Mouse (Mus musculus) liver, embryonic 16.5 days (tissue): ENCODE results near the gene Id3. TPM values are rescaled to one million over a fixed set of nuclear protein-coding genes. Genes with fewer than 3 reads are reported as not detected.

Experiments used
- ATAC-seq: fragments of 200-750 bp; cut with Nextera tagmentation; 2 replicates; pipeline ENCODE4 v1.8.0; 2017; ENCODE audit warnings: low read depth, mild to moderate bottlenecking, moderate number of reproducible peaks, moderate library complexity
- H3K27ac ChIP-seq: fragments of 300-500 bp; sonication (generic); 2 replicates; pipeline ENCODE4 v1.5.1; 2014; ENCODE audit warnings: mild to moderate bottlenecking, low read length
- H3K27me3 ChIP-seq: fragments of 300-500 bp; sonication (generic); 2 replicates; pipeline ENCODE4 v1.6.1; 2014; ENCODE audit warnings: low read depth, low read length, mixed read lengths; ENCODE audit not compliant: control insufficient read depth, insufficient read depth
- H3K36me3 ChIP-seq: fragments of 300-500 bp; sonication (generic); 2 replicates; pipeline ENCODE4 v1.6.1; 2014; ENCODE audit warnings: mild to moderate bottlenecking; ENCODE audit not compliant: control insufficient read depth, insufficient read depth
- H3K4me1 ChIP-seq: fragments of 300-500 bp; sonication (generic); 2 replicates; pipeline ENCODE4 v1.6.1; 2014; ENCODE audit warnings: low read depth, low read length, mixed read lengths; ENCODE audit not compliant: control insufficient read depth
- H3K4me2 ChIP-seq: fragments of 300-500 bp; sonication (generic); 2 replicates; pipeline ENCODE4 v1.6.1; 2014; ENCODE audit warnings: low read depth, low read length, mixed read lengths
- H3K4me3 ChIP-seq: fragments of 300-500 bp; sonication (generic); 2 replicates; pipeline ENCODE4 v1.5.1; 2014; ENCODE audit warnings: low read depth, mild to moderate bottlenecking, low read length
- H3K9ac ChIP-seq: fragments of 300-500 bp; sonication (generic); 2 replicates; pipeline ENCODE4 v1.6.1; 2014; ENCODE audit warnings: low read depth, low read length
- H3K9me3 ChIP-seq: fragments of 300-500 bp; sonication (generic); replicated peaks from 2 replicates; pipeline ENCODE4 v1.6.1; 2016; ENCODE audit warnings: low read length; ENCODE audit not compliant: control insufficient read depth
- WGBS: fragments of 180-500 bp; shearing (Covaris S2); extraction: QIAGEN DNeasy Blood & Tissue Kit; methylation state at CpG from one replicate; pipeline ENCODE4 v1.1.7; 2014; ENCODE audit not compliant: insufficient replicate concordance; 5-methylcytosine and 5-hydroxymethylcytosine counted together
- polyA plus RNA-seq: library from polyadenylated mRNA; unstranded; fragments of >200 nt; fragmentation: Nextera tagmentation; extraction: Ambion mirVana; gene quantifications from 2 replicates; pipeline ENCODE4 v1.2.1, GENCODE M21; 2015

Gene Id3
- polyA plus RNA-seq, 1 experiment from 2014 or later: 40.6 TPM

DNA sequence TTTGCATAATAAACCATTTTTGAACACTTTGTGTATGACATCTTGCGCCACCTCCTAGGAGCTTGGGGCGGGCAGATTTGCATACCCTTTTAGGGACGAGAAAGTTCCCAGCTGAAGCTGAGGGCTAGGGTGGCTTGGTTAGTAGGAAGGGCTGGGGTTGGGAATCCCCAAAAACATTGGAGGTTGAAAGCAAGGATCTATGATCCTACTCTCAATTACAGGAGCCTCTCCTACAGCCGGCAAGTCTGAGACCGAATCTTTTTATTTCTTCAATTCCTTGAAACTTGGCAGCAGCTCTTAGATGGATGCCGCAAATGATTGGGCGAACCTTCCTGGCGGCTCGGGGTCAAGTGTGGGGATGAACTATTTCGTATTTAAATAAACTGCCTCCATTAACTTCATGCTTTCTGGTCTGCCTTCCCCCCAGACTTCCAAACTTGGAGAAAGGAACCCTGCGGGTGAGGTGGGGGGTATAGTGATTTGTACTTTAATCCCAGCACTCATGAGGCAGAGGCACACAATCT is 2.1 kb downstream of the Id3 start:
- ATAC-seq: no peak
- H3K4me2 ChIP-seq: peak overlapping the region; percentile 14
- 37% methylated on average over 11 of the region's 11 CpGs for whole genome bisulfite sequencing
- no peaks in the 10 kb centered on the region for H3K36me3 ChIP-seq
- H3K27me3 ChIP-seq: peaks cover 93% of the 10 kb centered on the region
- H3K9me3 ChIP-seq: no peaks in the 10 kb centered on the region
- H3K4me1 ChIP-seq: peaks cover 26% of the 10 kb centered on the region
- peak overlapping the region; percentile 27 for H3K27ac ChIP-seq
- no peak overlapping the region; the same call in 1 of the 2 replicates for H3K9ac ChIP-seq
- peak overlapping the region; percentile 61 for H3K4me3 ChIP-seq

DNA sequence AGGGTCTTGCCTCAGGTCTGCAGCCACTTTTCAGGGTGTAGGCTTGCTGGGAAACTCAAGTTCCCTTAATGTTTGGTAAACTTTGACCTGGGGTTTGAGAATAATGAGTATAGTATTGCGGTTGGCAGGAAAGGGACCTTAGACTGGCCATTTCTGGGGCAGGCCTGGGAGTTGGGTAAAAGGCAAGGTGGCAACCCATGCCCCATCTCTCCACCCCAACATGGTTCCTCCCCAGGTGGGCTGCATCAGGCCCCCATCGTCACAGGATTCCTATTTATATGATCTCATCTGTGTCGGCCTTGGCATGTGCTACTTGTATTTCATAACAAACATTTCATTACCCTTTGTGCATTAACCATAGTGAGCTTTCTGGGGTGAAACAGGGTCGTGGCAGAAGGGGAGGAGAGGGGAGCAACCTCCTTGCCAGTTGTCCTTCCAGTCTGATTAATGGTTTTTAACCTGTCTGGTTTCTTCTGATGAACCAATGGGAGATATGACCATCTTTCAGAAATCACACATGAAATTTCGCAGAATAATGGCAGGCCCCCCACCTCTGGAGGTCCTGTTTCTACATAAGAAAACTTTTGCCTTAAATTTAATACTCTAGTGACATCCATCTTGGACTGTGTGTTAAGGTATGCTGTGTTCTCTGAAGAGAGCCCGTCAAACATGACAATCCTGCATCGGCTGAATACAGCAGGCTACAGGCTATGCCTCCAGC is 2.9 kb downstream of the Id3 start:
- no peak for ATAC-seq
- Histone ChIP-seq H3K4me1 (peaks cover 24% of the 10 kb centered on the region), H3K27me3 (peaks cover 92% of the 10 kb centered on the region), H3K4me3 (no peak overlapping the region), H3K9ac (no peak overlapping the region), H3K4me2 (peak overlapping the region; percentile 14), H3K27ac (peak overlapping the region; percentile 27), H3K9me3 (no peaks in the 10 kb centered on the region), H3K36me3 (no peaks in the 10 kb centered on the region)
- 36% methylated on average over 7 of the region's 7 CpGs for WGBS

DNA sequence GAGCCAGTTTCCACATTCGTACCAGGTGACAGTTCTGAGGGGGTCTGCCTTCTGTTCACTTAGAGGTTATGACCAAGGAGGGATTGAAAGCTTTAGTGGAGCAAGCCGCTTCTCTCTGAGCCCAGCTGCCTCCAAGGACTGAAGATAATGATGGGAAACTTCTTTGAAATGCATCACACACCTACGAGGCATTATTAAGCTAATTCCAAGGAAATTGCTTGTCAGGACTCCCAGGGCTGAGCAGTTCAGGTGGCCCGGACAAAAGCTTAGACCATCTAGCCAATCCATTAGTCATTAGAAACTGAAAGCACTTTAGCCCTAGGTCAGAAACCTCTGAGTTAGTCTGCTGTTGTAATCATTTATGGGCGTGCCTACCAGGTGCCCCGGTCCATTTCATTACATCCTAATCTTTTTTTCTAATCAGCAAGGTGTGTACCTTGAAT is 3.4 kb downstream of the Id3 start:
- H3K4me2 ChIP-seq: 0 out of 2 replicates have a peak overlapping the region, but pooled peaks have one; percentile 68
- WGBS: 17% methylated on average over 6 of the region's 6 CpGs
- H3K36me3 ChIP-seq: no peaks in the 10 kb centered on the region
- no peak overlapping the region for H3K9ac ChIP-seq
- H3K4me1 ChIP-seq: peaks cover 24% of the 10 kb centered on the region
- peaks cover 86% of the 10 kb centered on the region for H3K27me3 ChIP-seq
- H3K27ac ChIP-seq: 0 out of 2 replicates have a peak overlapping the region, but pooled peaks have one; percentile 5
- no peaks in the 10 kb centered on the region for H3K9me3 ChIP-seq
- no peak overlapping the region for H3K4me3 ChIP-seq
- no peak for ATAC-seq

DNA sequence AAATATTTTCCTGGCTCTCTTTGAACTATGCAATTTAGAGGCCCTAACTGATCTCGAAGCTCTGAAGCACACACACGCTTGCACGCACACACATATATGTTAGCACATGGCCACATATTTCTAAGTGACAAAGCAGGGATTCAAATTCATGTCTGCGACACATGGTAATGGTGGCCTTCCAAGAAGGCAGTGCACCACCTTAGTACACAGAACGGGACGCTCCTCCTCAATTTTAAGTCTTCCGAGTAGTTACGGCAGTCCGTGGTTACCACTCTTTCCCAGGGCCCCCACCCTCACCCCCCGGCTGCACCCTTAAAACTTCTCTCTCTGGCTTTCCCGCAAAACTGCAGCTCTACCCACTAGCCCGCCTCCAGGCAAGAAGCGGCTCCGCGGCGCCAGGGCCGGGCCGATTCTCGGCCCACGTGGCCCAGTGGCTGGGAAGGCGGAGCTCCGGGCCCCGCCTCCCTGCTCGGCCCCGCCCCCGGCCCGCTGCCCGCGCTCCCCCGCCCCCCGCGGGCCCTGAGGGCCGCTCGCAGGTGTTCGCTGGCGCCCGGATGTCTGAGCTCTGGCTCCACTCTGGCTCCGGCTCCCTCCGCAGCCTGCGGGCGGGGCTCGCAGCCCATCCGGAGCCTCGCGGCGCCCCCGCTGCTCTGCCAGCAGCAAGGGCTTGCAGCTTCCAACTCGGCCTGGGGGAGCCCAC is 4.3 kb downstream of the Id3 start:
- WGBS: 2% methylated on average over 45 of the region's 48 CpGs
- peaks cover 78% of the 10 kb centered on the region for H3K27me3 ChIP-seq
- H3K4me1 ChIP-seq: peaks cover 24% of the 10 kb centered on the region

DNA sequence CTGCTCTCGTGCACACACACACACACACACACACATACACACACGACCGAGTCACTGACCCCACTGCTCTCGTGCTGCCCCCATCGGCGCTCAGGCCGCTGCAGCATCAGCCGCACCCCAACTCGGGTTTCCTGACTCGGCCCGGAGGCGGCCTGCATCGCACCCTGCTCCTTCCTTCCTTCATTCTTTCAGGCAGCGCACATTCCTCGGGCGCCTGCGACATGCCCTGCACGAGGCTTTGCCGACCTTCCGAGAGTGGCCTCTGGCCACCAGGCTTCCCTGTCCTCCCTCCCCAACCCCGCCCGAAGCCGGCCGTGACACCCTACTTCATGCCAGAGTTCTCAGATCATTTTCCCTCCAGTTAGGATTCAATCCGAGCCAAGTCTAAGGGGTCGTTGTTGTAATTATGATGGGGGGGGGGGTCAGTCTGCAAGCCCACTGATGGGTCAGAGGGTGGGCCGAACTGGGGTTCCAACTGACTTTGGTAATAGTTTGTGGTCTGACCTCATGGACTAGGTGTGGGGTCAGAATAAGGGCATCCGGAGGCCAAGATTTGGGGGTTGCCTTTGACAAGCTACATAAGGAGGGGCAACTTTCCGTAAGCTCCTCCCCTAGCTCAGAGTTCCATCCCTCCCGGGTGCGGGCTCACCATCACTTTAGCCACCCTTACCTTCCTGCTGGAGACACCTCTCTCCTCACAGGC is 5.2 kb downstream of the Id3 start:
- peaks cover 69% of the 10 kb centered on the region for H3K27me3 ChIP-seq

More for the DNA sequence above, 4.3 kb downstream of the Id3 start:
- Histone ChIP-seq H3K9me3 (no peaks in the 10 kb centered on the region), H3K4me3 (peak overlapping the region; percentile 44), H3K27ac (peak overlapping the region; percentile 46), H3K9ac (peak overlapping the region; percentile 20; the same call in 1 of the 2 replicates), H3K36me3 (no peaks in the 10 kb centered on the region), H3K4me2 (peak overlapping the region; percentile 68)
- ATAC-seq: peak; percentile 70

DNA sequence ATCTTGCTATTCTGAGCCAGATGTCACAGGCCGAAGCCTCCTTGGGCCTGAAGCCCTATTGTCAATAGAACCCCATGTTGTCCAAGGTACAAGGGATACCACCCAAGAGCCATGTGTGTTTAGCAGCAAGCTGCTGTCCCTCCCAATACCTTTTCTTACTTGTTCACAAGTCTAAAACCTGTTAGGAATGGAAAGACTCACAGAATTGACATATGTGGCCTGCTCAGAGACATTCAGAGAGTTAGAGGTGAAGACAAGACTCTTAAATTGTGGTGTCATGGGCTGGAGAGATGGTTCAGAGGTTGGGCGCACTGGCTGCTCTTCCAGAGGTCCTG is 5.7 kb downstream of the Id3 start:
- 82% methylated on average over 2 of the region's 2 CpGs for WGBS
- no peak overlapping the region for H3K27ac ChIP-seq
- no peak for ATAC-seq
- H3K4me1 ChIP-seq: peaks cover 20% of the 10 kb centered on the region
- H3K4me3 ChIP-seq: no peak overlapping the region
- H3K36me3 ChIP-seq: no peaks in the 10 kb centered on the region
- H3K27me3 ChIP-seq: peaks cover 63% of the 10 kb centered on the region
- no peak overlapping the region for H3K9ac ChIP-seq
- no peaks in the 10 kb centered on the region for H3K9me3 ChIP-seq
- H3K4me2 ChIP-seq: no peak overlapping the region

More for the DNA sequence above, 5.2 kb downstream of the Id3 start:
- Histone ChIP-seq H3K4me2 (peak overlapping the region; percentile 68), H3K27ac (no peak overlapping the region), H3K9ac (no peak overlapping the region), H3K9me3 (no peaks in the 10 kb centered on the region), H3K36me3 (no peaks in the 10 kb centered on the region), H3K4me3 (peak overlapping the region; percentile 8; the same call in 1 of the 2 replicates), H3K4me1 (peaks cover 24% of the 10 kb centered on the region)
- peak; percentile 6 for ATAC-seq
- WGBS: 12% methylated on average over 30 of the region's 31 CpGs

DNA sequence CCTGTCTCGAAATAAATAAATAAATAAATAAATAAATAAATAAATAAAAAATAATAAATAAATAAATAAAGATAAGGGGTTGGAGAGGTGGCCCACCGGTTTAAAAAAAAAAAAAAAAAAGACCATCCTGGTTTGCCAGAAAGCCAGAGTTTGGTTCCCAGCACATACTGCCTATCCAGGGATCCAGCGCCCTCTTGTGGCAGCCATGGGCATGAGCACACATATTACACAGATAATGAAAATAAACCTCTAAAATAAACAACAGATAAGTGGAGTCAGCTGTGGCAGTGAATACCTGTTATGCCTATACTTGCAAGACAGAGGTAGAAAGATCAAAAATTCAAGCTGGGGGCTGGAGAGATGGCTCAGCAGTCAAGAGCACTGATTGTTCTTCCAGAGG is 6.4 kb downstream of the Id3 start:
- no peak overlapping the region for H3K4me3 ChIP-seq
- H3K4me1 ChIP-seq: peaks cover 13% of the 10 kb centered on the region
- WGBS: 29% methylated on average over 3 of the region's 3 CpGs
- no peak overlapping the region for H3K9ac ChIP-seq
- H3K27me3 ChIP-seq: peaks cover 56% of the 10 kb centered on the region
- H3K36me3 ChIP-seq: no peaks in the 10 kb centered on the region
- H3K27ac ChIP-seq: no peak overlapping the region
- no peaks in the 10 kb centered on the region for H3K9me3 ChIP-seq
- ATAC-seq: no peak
- H3K4me2 ChIP-seq: no peak overlapping the region

DNA sequence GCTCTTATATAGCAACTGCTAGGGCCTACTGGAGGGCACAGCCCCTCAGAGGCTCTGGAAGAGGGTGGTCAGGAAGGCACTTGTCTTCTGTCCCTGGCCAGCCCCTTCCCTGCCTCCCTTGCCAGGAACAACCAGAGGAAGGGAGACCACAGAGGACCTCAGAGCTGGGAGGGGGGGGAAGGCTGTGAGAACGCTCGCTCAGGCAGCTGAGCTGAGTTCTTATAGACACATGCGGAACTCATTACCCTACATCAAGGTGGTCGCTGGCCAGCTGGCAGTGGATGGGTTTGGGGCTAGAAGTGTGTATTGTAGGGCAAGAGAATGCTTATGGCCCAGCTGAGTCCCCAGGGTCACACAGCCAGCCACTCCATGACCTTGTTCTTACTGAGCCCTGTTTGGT is 7.3 kb downstream of the Id3 start:
- ATAC-seq: no peak

More for the DNA sequence above, 7.3 kb downstream of the Id3 start:
- Histone ChIP-seq H3K27me3 (peaks cover 48% of the 10 kb centered on the region), H3K9me3 (no peaks in the 10 kb centered on the region), H3K4me1 (peaks cover 11% of the 10 kb centered on the region), H3K4me3 (no peak overlapping the region), H3K27ac (no peak overlapping the region), H3K9ac (no peak overlapping the region), H3K36me3 (no peaks in the 10 kb centered on the region), H3K4me2 (no peak overlapping the region)
- WGBS: 54% methylated on average over 4 of the region's 4 CpGs
